Mouse (Mus musculus) stomach, postnatal 0 days (tissue): ENCODE measurements at regions not wholly inside any gene's neighbourhood (a gene's known extent, or its start where the extent isn't known, plus 50 kb on each side); places are given as distances from the start of the nearest gene placed in this dataset.
"Not testable (repeated sequence)": the region's sequence is repeated elsewhere in the genome, so short reads cannot be mapped to it uniquely, and the experiment has no call there.

Source experiments
- ATAC-seq: fragments of 200-750 bp; cut with Nextera tagmentation; 2 replicates; pipeline ENCODE4 v1.8.0; 2017; ENCODE audit not compliant: low FRiP score, low TSS enrichment
- DNase-seq: peaks from one replicate; pipeline ENCODE4 v3.0.0-alpha.2; 2016; ENCODE audit warnings: low spot score
- H3K27ac ChIP-seq: fragments of 300-500 bp; sonication (generic); replicated peaks from 2 replicates; pipeline ENCODE4 v1.5.1; 2014; ENCODE audit warnings: mild to moderate bottlenecking, control low read depth
- H3K27me3 ChIP-seq: fragments of 300-500 bp; sonication (generic); 2 replicates; pipeline ENCODE4 v1.6.1; 2014; ENCODE audit warnings: low read length; ENCODE audit not compliant: control insufficient read depth, insufficient read depth
- H3K36me3 ChIP-seq: fragments of 300-500 bp; sonication (generic); 2 replicates; pipeline ENCODE4 v1.6.1; 2014; ENCODE audit warnings: low read length, mixed read lengths; ENCODE audit not compliant: control insufficient read depth, insufficient read depth
- H3K4me1 ChIP-seq: fragments of 300-500 bp; sonication (generic); replicated peaks from 2 replicates; pipeline ENCODE4 v1.6.1; 2014; ENCODE audit warnings: antibody characterized with exemption; ENCODE audit not compliant: control insufficient read depth, insufficient read depth
- H3K4me2 ChIP-seq: fragments of 300-500 bp; sonication (generic); replicated peaks from 2 replicates; pipeline ENCODE4 v1.6.1; 2014; ENCODE audit warnings: low read depth, mild to moderate bottlenecking, control low read depth, moderate library complexity
- H3K4me3 ChIP-seq: fragments of 300-500 bp; sonication (generic); 2 replicates; pipeline ENCODE4 v1.5.1; 2014; ENCODE audit warnings: low read depth, low read length, control low read depth
- H3K9ac ChIP-seq: fragments of 300-500 bp; sonication (generic); 2 replicates; pipeline ENCODE4 v1.6.1; 2014; ENCODE audit warnings: mild to moderate bottlenecking, low read length, control low read depth, mixed read lengths
- H3K9me3 ChIP-seq: fragments of 300-500 bp; sonication (generic); 2 replicates; pipeline ENCODE4 v1.6.1; 2016; ENCODE audit warnings: low read length; ENCODE audit not compliant: control insufficient read depth
- CTCF ChIP-seq: IDR thresholded peaks from 2 replicates; pipeline ENCODE4 v1.5.1; 2016; ENCODE audit warnings: antibody characterized with exemption, low read depth, mild to moderate bottlenecking, moderate library complexity
- EP300 ChIP-seq: optimal IDR thresholded peaks from 2 replicates; pipeline ENCODE3; 2016; ENCODE audit warnings: antibody characterized with exemption
- WGBS: fragments of 180-500 bp; shearing (Covaris S2); extraction: QIAGEN DNeasy Blood & Tissue Kit; methylation state at CpG from one replicate; pipeline ENCODE4 v1.1.7; 2014; 5-methylcytosine and 5-hydroxymethylcytosine counted together

DNA sequence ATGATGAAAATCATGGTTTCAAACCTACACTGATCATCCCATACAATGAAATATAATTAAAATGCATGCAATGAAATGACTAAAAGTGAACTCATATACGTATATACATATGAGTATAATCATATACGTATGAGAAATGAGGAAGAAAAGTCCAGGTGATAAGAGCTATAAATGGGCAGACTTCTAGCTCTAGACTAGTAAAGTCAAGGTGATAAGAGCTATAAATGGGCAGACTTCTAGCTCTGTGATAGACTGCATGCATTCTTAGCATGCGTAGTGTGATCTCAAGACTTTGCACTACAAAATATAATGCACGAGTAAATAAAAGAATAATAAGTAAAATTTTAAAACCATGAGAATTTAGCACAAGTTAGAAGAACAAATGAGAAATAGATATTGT lies 606.2 kb upstream of the Gpc5 start:
- no peak overlapping the region for H3K9ac ChIP-seq
- no peaks in the 10 kb centered on the region for H3K36me3 ChIP-seq
- H3K4me3 ChIP-seq, result no peak overlapping the region
- no peak overlapping the region for H3K4me2 ChIP-seq
- 92% methylated on average over 4 of the region's 4 CpGs for WGBS
- H3K9me3 ChIP-seq, result no peaks in the 10 kb centered on the region
- TF ChIP-seq EP300 (no peak), CTCF (no peak)
- no peak for DNase-seq
- H3K27ac ChIP-seq, result no peak overlapping the region
- no peak for ATAC-seq
- no peaks in the 10 kb centered on the region for H3K4me1 ChIP-seq
- no peaks in the 10 kb centered on the region for H3K27me3 ChIP-seq

- H3K4me2 ChIP-seq, H3K36me3 ChIP-seq, H3K4me1 ChIP-seq, ATAC-seq, H3K4me3 ChIP-seq, DNase-seq, H3K9me3 ChIP-seq, H3K27ac ChIP-seq, H3K27me3 ChIP-seq, H3K9ac ChIP-seq: not testable (repeated sequence)
- WGBS, result 92% methylated on average over 3 of the region's 3 CpGs
These were observed 598.6 kb upstream of the Gpc5 start for GRCm38 (mm10) chr14:114493371-114493770.

DNA sequence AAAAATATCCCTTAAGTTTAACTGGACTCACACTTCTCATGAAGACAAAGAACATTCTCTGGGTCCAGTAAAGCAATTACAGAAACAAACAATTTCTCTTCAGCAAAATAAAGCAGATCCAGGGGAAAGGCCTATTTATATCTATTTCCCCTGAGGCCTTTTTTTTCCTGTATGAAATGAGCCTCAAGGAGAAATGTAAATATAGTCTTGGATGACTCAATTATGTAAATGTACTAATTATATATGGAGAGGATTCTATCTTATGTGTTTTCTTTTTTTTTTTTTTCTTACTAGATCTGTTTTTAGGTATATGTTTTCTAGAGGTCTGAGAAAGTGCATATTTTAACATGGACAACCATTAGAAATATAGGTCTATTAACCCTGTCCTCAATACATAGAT lies 587.0 kb upstream of the Gpc5 start:
- no peak for TF ChIP-seq CTCF
- no peak for TF ChIP-seq EP300
- Histone ChIP-seq H3K9me3 (no peaks in the 10 kb centered on the region), H3K4me2 (no peak overlapping the region), H3K36me3 (no peaks in the 10 kb centered on the region), H3K4me3 (no peak overlapping the region), H3K4me1 (no peaks in the 10 kb centered on the region), H3K9ac (no peak overlapping the region), H3K27me3 (no peaks in the 10 kb centered on the region), H3K27ac (no peak overlapping the region)
- DNase-seq (no peak), ATAC-seq (no peak)

- no peaks in the 10 kb centered on the region for H3K4me1 ChIP-seq
- H3K4me2 ChIP-seq, result no peak overlapping the region
- H3K36me3 ChIP-seq, result no peaks in the 10 kb centered on the region
- no peak overlapping the region for H3K27ac ChIP-seq
- TF ChIP-seq CTCF (no peak), EP300 (no peak)
- no peaks in the 10 kb centered on the region for H3K9me3 ChIP-seq
- H3K4me3 ChIP-seq, result no peak overlapping the region
- DNase-seq (no peak), ATAC-seq (no peak)
- 65% methylated on average over 4 of the region's 4 CpGs for WGBS
- no peaks in the 10 kb centered on the region for H3K27me3 ChIP-seq
- no peak overlapping the region for H3K9ac ChIP-seq
These were observed 543.9 kb upstream of the Gpc5 start for GRCm38 (mm10) chr14:114547910-114548680.

DNA sequence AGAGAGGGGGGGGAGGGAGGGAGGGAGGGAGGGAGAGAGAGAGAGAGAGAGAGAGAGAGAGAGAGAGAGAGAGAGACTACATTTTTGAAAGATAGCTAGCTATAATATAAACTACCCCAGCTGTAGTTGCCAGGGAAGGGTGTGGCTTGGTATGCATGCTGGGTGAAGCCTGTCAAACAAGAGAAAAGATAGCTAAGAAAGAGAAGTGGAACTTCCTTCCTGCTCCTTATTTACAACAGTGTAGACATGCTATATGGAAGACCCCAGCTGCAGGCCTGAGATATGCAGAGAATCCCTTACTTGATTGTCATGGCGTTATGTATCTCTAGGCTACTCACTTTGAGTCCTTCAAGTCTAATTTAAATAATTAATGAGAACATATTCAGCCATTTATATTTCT lies 542.9 kb upstream of the Gpc5 start:
- Histone ChIP-seq H3K36me3 (no peaks in the 10 kb centered on the region), H3K27ac (no peak overlapping the region), H3K9ac (no peak overlapping the region), H3K4me1 (no peaks in the 10 kb centered on the region), H3K27me3 (no peaks in the 10 kb centered on the region), H3K4me3 (no peak overlapping the region), H3K9me3 (no peaks in the 10 kb centered on the region), H3K4me2 (no peak overlapping the region)
- DNase-seq (no peak), ATAC-seq (no peak)
- TF ChIP-seq EP300 (no peak), CTCF (no peak)
- WGBS, result 78% methylated on average over 1 of the region's 1 CpGs

- Histone ChIP-seq H3K9me3 (no peaks in the 10 kb centered on the region), H3K4me1 (no peaks in the 10 kb centered on the region), H3K36me3 (no peaks in the 10 kb centered on the region), H3K4me2 (no peak overlapping the region), H3K27me3 (no peaks in the 10 kb centered on the region), H3K4me3 (no peak overlapping the region), H3K9ac (no peak overlapping the region), H3K27ac (no peak overlapping the region)
- ATAC-seq (no peak), DNase-seq (no peak)
- WGBS, result 49% methylated on average over 4 of the region's 4 CpGs
- no peak for TF ChIP-seq EP300
- peak; percentile 55 for TF ChIP-seq CTCF
These were observed 525.5 kb upstream of the Gpc5 start for GRCm38 (mm10) chr14:114566411-114567030.
